Mouse (Mus musculus): ENCODE measurements around the gene Scai. TPM values are rescaled to one million over a fixed set of nuclear protein-coding genes. Genes with fewer than 3 reads are reported as not detected.
"Not testable (repeated sequence)": the region's sequence is repeated elsewhere in the genome, so short reads cannot be mapped to it uniquely, and the experiment has no call there.

Scai gene
- polyA plus RNA-seq, 1 experiment, result 0.78 TPM

- H3K4me2 ChIP-seq (ENCODE audit: low read depth), result no peak overlapping the region
- no peak for TF ChIP-seq MAX (IDR thresholded peaks at IDR 0.05; ENCODE audit: low read depth)
- TF ChIP-seq TCF3 (IDR thresholded peaks at IDR 0.05; ENCODE audit: insufficient read length, low read depth), result no peak
- TF ChIP-seq REST (IDR thresholded peaks at IDR 0.05; ENCODE audit: insufficient read depth, insufficient read length), result no peak
- no peak for TF ChIP-seq MYOG (IDR thresholded peaks at IDR 0.05; ENCODE audit: control insufficient read depth in 1 of 3, insufficient read depth in 1 of 3, insufficient read length in 2 of 3, low read depth in 2 of 3)
- TF ChIP-seq MYOD1 (IDR thresholded peaks at IDR 0.05; ENCODE audit: control insufficient read depth in 1 of 3, insufficient read length in 2 of 3, low read depth in 2 of 3), result no peak
- TF ChIP-seq E2F4 (IDR thresholded peaks at IDR 0.05; ENCODE audit: insufficient read depth), result no peak
- TF ChIP-seq SRF (IDR thresholded peaks at IDR 0.05; ENCODE audit: control insufficient read depth, insufficient read length, low read depth), result no peak
- no peak for TF ChIP-seq POLR2AphosphoS2 (IDR thresholded peaks at IDR 0.05; ENCODE audit: insufficient read length, low read depth)
- TF ChIP-seq TCF12 (IDR thresholded peaks at IDR 0.05; ENCODE audit: insufficient read depth, poor library complexity, severe bottlenecking), result no peak
- TF ChIP-seq POLR2A (IDR thresholded peaks at IDR 0.05; ENCODE audit: insufficient read length, low read depth), result no peak
- TF ChIP-seq CEBPB (IDR thresholded peaks at IDR 0.05; ENCODE audit: insufficient read depth, poor library complexity, severe bottlenecking), result no peak
- TF ChIP-seq USF1 (IDR thresholded peaks at IDR 0.05; ENCODE audit: low read depth), result no peak
- no peak overlapping the region for H3ac ChIP-seq (ENCODE audit: control insufficient read depth, insufficient read length)
- H3K36me3 ChIP-seq (ENCODE audit: control insufficient read depth, insufficient read depth), result peaks cover 8% of the 10 kb centered on the region
- no peak overlapping the region for H3K4me3 ChIP-seq
- no peaks in the 10 kb centered on the region for H3K79me2 ChIP-seq (ENCODE audit: control insufficient read depth, insufficient read depth)
- H3K27me3 ChIP-seq (ENCODE audit: control insufficient read depth, insufficient read depth, insufficient read length), result no peaks in the 10 kb centered on the region
Measured at GRCm38 (mm10) chr2:39110514-39110913, 80.0 kb downstream of the Scai start.

DNA sequence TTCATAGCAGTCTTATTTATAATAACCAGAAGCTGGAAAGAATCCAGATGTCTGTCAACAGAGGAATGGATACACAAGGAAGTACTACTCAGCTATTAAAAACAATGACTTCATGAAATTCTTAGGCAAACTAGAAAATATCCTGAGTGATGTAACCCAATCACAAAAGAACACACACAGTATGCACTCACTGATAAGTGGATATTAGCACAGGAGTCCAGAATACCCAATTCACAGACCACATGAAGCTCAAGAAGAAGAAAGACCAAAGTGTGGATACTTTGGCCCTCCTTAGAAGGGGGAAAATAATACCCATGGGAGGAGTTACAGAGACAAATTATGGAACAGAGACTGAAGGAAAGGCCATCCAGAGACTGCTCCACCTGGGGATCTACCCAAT is 80.8 kb downstream of the Scai start:
- not testable (repeated sequence) for H3K79me2 ChIP-seq (ENCODE audit: control insufficient read depth, insufficient read depth); H3K27me3 ChIP-seq (ENCODE audit: control insufficient read depth, insufficient read depth, insufficient read length); H3K36me3 ChIP-seq (ENCODE audit: control insufficient read depth, insufficient read depth); H3K4me2 ChIP-seq (ENCODE audit: low read depth); H3ac ChIP-seq (ENCODE audit: control insufficient read depth, insufficient read length); H3K4me3 ChIP-seq

- not testable (repeated sequence) for H3K36me3 ChIP-seq (ENCODE audit: control insufficient read depth, insufficient read depth); H3K4me2 ChIP-seq (ENCODE audit: low read depth); H3K4me3 ChIP-seq; H3K27me3 ChIP-seq (ENCODE audit: control insufficient read depth, insufficient read depth, insufficient read length); H3ac ChIP-seq (ENCODE audit: control insufficient read depth, insufficient read length); H3K79me2 ChIP-seq (ENCODE audit: control insufficient read depth, insufficient read depth)
Measured at GRCm38 (mm10) chr2:39099951-39100350, 90.6 kb downstream of the Scai start.

DNA sequence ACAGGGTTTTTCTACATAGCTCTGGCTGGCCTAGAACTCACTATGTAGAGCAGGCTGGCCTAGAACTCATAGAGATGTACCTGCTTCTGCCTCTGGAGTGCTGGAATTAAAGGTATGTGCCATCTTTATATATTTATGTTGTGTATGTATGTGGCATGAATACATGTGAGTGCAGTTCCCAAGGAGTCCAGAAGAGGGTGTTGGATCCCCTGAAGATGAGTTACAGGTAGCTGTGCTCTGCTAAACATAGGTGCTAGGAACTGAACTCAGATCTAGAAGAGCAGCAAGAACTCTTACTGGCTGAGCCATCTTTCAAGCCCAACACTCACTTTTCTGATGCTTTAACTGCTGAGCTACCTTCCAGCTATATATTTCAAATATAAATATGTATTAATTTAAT is 92.5 kb downstream of the Scai start:
- TF ChIP-seq TCF3 (IDR thresholded peaks at IDR 0.05; ENCODE audit: insufficient read length, low read depth), result no peak
- TF ChIP-seq MAX (IDR thresholded peaks at IDR 0.05; ENCODE audit: low read depth), result no peak
- no peak for TF ChIP-seq MYOG (IDR thresholded peaks at IDR 0.05; ENCODE audit: control insufficient read depth in 1 of 3, insufficient read depth in 1 of 3, insufficient read length in 2 of 3, low read depth in 2 of 3)
- no peak for TF ChIP-seq TCF12 (IDR thresholded peaks at IDR 0.05; ENCODE audit: insufficient read depth, poor library complexity, severe bottlenecking)
- TF ChIP-seq E2F4 (IDR thresholded peaks at IDR 0.05; ENCODE audit: insufficient read depth), result no peak
- TF ChIP-seq CEBPB (IDR thresholded peaks at IDR 0.05; ENCODE audit: insufficient read depth, poor library complexity, severe bottlenecking), result no peak
- no peak for TF ChIP-seq SRF (IDR thresholded peaks at IDR 0.05; ENCODE audit: control insufficient read depth, insufficient read length, low read depth)
- no peak for TF ChIP-seq MYOD1 (IDR thresholded peaks at IDR 0.05; ENCODE audit: control insufficient read depth in 1 of 3, insufficient read length in 2 of 3, low read depth in 2 of 3)
- no peak for TF ChIP-seq POLR2AphosphoS2 (IDR thresholded peaks at IDR 0.05; ENCODE audit: insufficient read length, low read depth)
- TF ChIP-seq USF1 (IDR thresholded peaks at IDR 0.05; ENCODE audit: low read depth), result no peak
- TF ChIP-seq REST (IDR thresholded peaks at IDR 0.05; ENCODE audit: insufficient read depth, insufficient read length), result no peak
- TF ChIP-seq POLR2A (IDR thresholded peaks at IDR 0.05; ENCODE audit: insufficient read length, low read depth), result no peak
- H3K4me3 ChIP-seq, result no peak overlapping the region
- no peaks in the 10 kb centered on the region for H3K27me3 ChIP-seq (ENCODE audit: control insufficient read depth, insufficient read depth, insufficient read length)
- H3K36me3 ChIP-seq (ENCODE audit: control insufficient read depth, insufficient read depth), result no peaks in the 10 kb centered on the region
- H3ac ChIP-seq (ENCODE audit: control insufficient read depth, insufficient read length), result no peak overlapping the region
- no peaks in the 10 kb centered on the region for H3K79me2 ChIP-seq (ENCODE audit: control insufficient read depth, insufficient read depth)
- H3K4me2 ChIP-seq (ENCODE audit: low read depth), result no peak overlapping the region

- Histone ChIP-seq H3ac (ENCODE audit: control insufficient read depth, insufficient read length) (no peak overlapping the region), H3K36me3 (ENCODE audit: control insufficient read depth, insufficient read depth) (no peaks in the 10 kb centered on the region)
Measured at GRCm38 (mm10) chr2:39091966-39092365, 98.6 kb downstream of the Scai start.

More at GRCm38 (mm10) chr2:39091966-39092365, 98.6 kb downstream of the Scai start:
- no peak for TF ChIP-seq POLR2A (IDR thresholded peaks at IDR 0.05; ENCODE audit: insufficient read length, low read depth)
- no peak for TF ChIP-seq POLR2AphosphoS2 (IDR thresholded peaks at IDR 0.05; ENCODE audit: insufficient read length, low read depth)
- TF ChIP-seq TCF12 (IDR thresholded peaks at IDR 0.05; ENCODE audit: insufficient read depth, poor library complexity, severe bottlenecking), result no peak
- no peak for TF ChIP-seq USF1 (IDR thresholded peaks at IDR 0.05; ENCODE audit: low read depth)
- TF ChIP-seq SRF (IDR thresholded peaks at IDR 0.05; ENCODE audit: control insufficient read depth, insufficient read length, low read depth), result no peak
- TF ChIP-seq TCF3 (IDR thresholded peaks at IDR 0.05; ENCODE audit: insufficient read length, low read depth), result no peak
- TF ChIP-seq MAX (IDR thresholded peaks at IDR 0.05; ENCODE audit: low read depth), result no peak
- no peak for TF ChIP-seq MYOG (IDR thresholded peaks at IDR 0.05; ENCODE audit: control insufficient read depth in 1 of 3, insufficient read depth in 1 of 3, insufficient read length in 2 of 3, low read depth in 2 of 3)
- no peak for TF ChIP-seq CEBPB (IDR thresholded peaks at IDR 0.05; ENCODE audit: insufficient read depth, poor library complexity, severe bottlenecking)
- Histone ChIP-seq H3K79me2 (ENCODE audit: control insufficient read depth, insufficient read depth) (no peaks in the 10 kb centered on the region), H3K4me2 (ENCODE audit: low read depth) (no peak overlapping the region), H3K4me3 (no peak overlapping the region), H3K27me3 (ENCODE audit: control insufficient read depth, insufficient read depth, insufficient read length) (no peaks in the 10 kb centered on the region)
